In genomic region chr10:60957820-60958233, GRCm38 (mm10) we compare ENCODE assay signal across 9 mouse cellular contexts.
DNase-seq lines count a peak whose midpoint lies in the region; ATAC-seq and TF ChIP-seq lines count a peak whose summit lies in the region.
"Had no signal": no experiment of that assay in that cellular context is flagged by ENCODE, and none has a peak within 500 bp of the region (broad histone marks: within the 10 kb centered on the region; RNA-seq: fewer than 3 reads in every experiment).

No protein-coding gene starts in this region.

- H3K9ac ChIP-seq in forebrain, embryonic 13.5 days = no peak overlapping the region
- H3K9ac ChIP-seq in lung, postnatal 0 days (replicated peaks; ENCODE audit: low read depth) = no peak overlapping the region
- H3K9ac ChIP-seq: lung, embryonic 15.5 days had no signal

- no peaks in the 10 kb centered on the region for H3K36me3 ChIP-seq in forebrain, embryonic 13.5 days (ENCODE audit: poor library complexity, severe bottlenecking)
- no peaks in the 10 kb centered on the region for H3K36me3 ChIP-seq in forebrain, embryonic 10.5 days (replicated peaks)
- no peaks in the 10 kb centered on the region for H3K36me3 ChIP-seq in lung, postnatal 0 days (ENCODE audit: insufficient read depth, low read length)
- H3K36me3 ChIP-seq: lung, embryonic 15.5 days had no signal

- 28% methylated on average over 17 of the region's 17 CpGs for WGBS in forebrain, embryonic 13.5 days
- 45% methylated on average over 17 of the region's 17 CpGs for WGBS in forebrain, embryonic 10.5 days
- 17% methylated on average over 17 of the region's 17 CpGs for WGBS in lung, postnatal 0 days

- no peak overlapping the region for H3K27ac ChIP-seq in forebrain, embryonic 13.5 days
- H3K27ac ChIP-seq in forebrain, embryonic 10.5 days = no peak overlapping the region
- H3K27ac ChIP-seq in lung, postnatal 0 days (ENCODE audit: low read length) = no peak overlapping the region
- H3K27ac ChIP-seq: lung, embryonic 15.5 days had no signal

- no peak for DNase-seq in forebrain, embryonic 10.5 days (ENCODE audit: extremely low spot score, low spot score)
- DNase-seq in lung, postnatal 0 days (ENCODE audit: low spot score) = peak; percentile 16
- DNase-seq in lung, postnatal 14 days = no peak
- peak; percentile 46 to 53 for DNase-seq in cerebellum, postnatal 25 days
- peak; percentile 3 for DNase-seq in induced T-regulatory cell, adult 2 months (ENCODE audit: low read depth)
- DNase-seq in c-Kit-positive CD71-positive TER-119-positive erythroid progenitor cells, embryonic 14.5 days (ENCODE audit: low spot score) = no peak
- DNase-seq in urinary bladder, postnatal 10 days (ENCODE audit: low spot score) = no peak

- ATAC-seq in forebrain, embryonic 13.5 days = 0 out of 2 replicates have a peak, but pooled peaks have one; percentile 43
- no peak for ATAC-seq in lung, postnatal 0 days

- no peaks in the 10 kb centered on the region for H3K9me3 ChIP-seq in forebrain, embryonic 13.5 days (replicated peaks)
- H3K9me3 ChIP-seq in forebrain, embryonic 10.5 days = no peaks in the 10 kb centered on the region
- no peaks in the 10 kb centered on the region for H3K9me3 ChIP-seq in lung, postnatal 0 days (ENCODE audit: low read length)
- H3K9me3 ChIP-seq: lung, embryonic 15.5 days had no signal

- no peak overlapping the region for H3K4me2 ChIP-seq in forebrain, embryonic 13.5 days
- peak overlapping the region; percentile 20; the same call in 1 of the 2 replicates for H3K4me2 ChIP-seq in lung, postnatal 0 days (replicated peaks; ENCODE audit: low read depth, low read length)
- H3K4me2 ChIP-seq: lung, embryonic 15.5 days had no signal

- H3K4me1 ChIP-seq in forebrain, embryonic 13.5 days = peaks cover 14% of the 10 kb centered on the region
- peaks cover 17% of the 10 kb centered on the region for H3K4me1 ChIP-seq in forebrain, embryonic 10.5 days
- H3K4me1 ChIP-seq in lung, postnatal 0 days (ENCODE audit: insufficient read depth, low read depth, low read length) = no peaks in the 10 kb centered on the region

- no peak for TF ChIP-seq CTCF in lung, postnatal 0 days (IDR thresholded peaks at IDR 0.05)

- no peak overlapping the region for H3K4me3 ChIP-seq in forebrain, embryonic 13.5 days
- H3K4me3 ChIP-seq in forebrain, embryonic 10.5 days = no peak overlapping the region
- H3K4me3 ChIP-seq in lung, postnatal 0 days (ENCODE audit: low read depth, low read length) = no peak overlapping the region
- H3K4me3 ChIP-seq: lung, embryonic 15.5 days had no signal

- TF ChIP-seq EP300 in lung, postnatal 0 days (IDR thresholded peaks at IDR 0.05) = no peak

- 0 out of 2 replicates have a peak, but pooled peaks cover 2% of the 10 kb centered on the region for H3K27me3 ChIP-seq in forebrain, embryonic 13.5 days
- peaks cover 8% of the 10 kb centered on the region for H3K27me3 ChIP-seq in forebrain, embryonic 10.5 days (ENCODE audit: poor library complexity, severe bottlenecking)
- H3K27me3 ChIP-seq in lung, postnatal 0 days (replicated peaks; ENCODE audit: insufficient read depth, low read length) = no peaks in the 10 kb centered on the region
- H3K27me3 ChIP-seq: lung, embryonic 15.5 days had no signal

Comparison
In these comparisons a context has a peak if more than half of its experiments do, and no peak if none do; other contexts are left out.
1. DNase-seq: peak in lung, postnatal 0 days (single experiment), cerebellum, postnatal 25 days (2 of 2) and induced T-regulatory cell, adult 2 months (single experiment); none in forebrain, embryonic 10.5 days (single experiment), lung, postnatal 14 days (single experiment), c-Kit-positive CD71-positive TER-119-positive erythroid progenitor cells, embryonic 14.5 days (single experiment) and urinary bladder, postnatal 10 days (single experiment).